Mouse (Mus musculus) cortical plate, adult 2 months (tissue): ENCODE measurements around the gene Zfp507.

Experiments
- CTCF ChIP-seq: fragments of 200-500 bp; IDR thresholded peaks from 2 replicates; pipeline ENCODE4 v1.5.1; 2011; ENCODE audit warnings: mild to moderate bottlenecking, control low read depth, low read length; ENCODE audit not compliant: insufficient read depth; ENCODE audit errors: extremely low read depth
- POLR2A ChIP-seq: fragments of 200-500 bp; IDR thresholded peaks from 2 replicates; pipeline ENCODE4 v1.6.1; 2011; ENCODE audit warnings: mild to moderate bottlenecking, low read length, control low read depth; ENCODE audit not compliant: insufficient read depth; ENCODE audit errors: extremely low read depth

DNA sequence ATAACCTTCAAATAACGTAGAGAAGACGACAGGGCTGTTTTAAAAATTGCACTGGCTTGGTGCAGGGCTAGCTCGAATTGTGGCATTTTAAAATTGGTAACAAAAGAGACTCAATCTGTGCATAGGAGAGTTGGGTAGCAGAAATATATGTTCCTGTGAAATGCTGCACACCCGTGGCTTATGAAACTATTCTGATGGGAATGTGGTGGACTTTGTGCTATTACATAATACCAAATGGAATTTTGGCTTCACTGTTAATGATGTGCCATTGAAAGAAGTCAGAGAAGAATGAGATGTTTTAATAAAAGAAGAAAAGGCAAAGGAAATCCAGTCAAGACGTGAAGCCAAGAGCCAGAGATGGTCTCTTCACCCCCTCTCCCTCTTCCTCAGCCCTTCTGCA is 18.6 kb upstream of the Zfp507 start:
- TF ChIP-seq CTCF (no peak), POLR2A (no peak)
